Mouse (Mus musculus) splenic B cell, adult 2 months (primary cell): ENCODE results near the gene Atp1b1.

Source experiments
- DNase-seq: peaks from one replicate; pipeline ENCODE4 v3.0.0-alpha.2; 2011; ENCODE audit warnings: low read depth, low spot score
- H3K27me3 ChIP-seq: 2 replicates; pipeline ENCODE4 v1.6.1; 2012; ENCODE audit warnings: mild to moderate bottlenecking, low read length, moderate library complexity, mixed read lengths; ENCODE audit not compliant: control insufficient read depth, poor library complexity, insufficient read depth, severe bottlenecking
- H3K36me3 ChIP-seq: 2 replicates; pipeline ENCODE4 v1.6.1; 2012; ENCODE audit warnings: mild to moderate bottlenecking, low read length, moderate library complexity, mixed read lengths; ENCODE audit not compliant: control insufficient read depth, poor library complexity, insufficient read depth, severe bottlenecking

The Atp1b1 gene

GRCm38 (mm10) chr1:164440230-164440629 lies 17.9 kb downstream of the Atp1b1 start:
- Histone ChIP-seq H3K36me3 (peaks cover 2% of the 10 kb centered on the region), H3K27me3 (no peaks in the 10 kb centered on the region)
- DNase-seq = peak; percentile 47

- no peaks in the 10 kb centered on the region for H3K27me3 ChIP-seq
- DNase-seq = no peak
- peaks cover 2% of the 10 kb centered on the region for H3K36me3 ChIP-seq
Measured at GRCm38 (mm10) chr1:164436749-164437148, 21.4 kb downstream of the Atp1b1 start.

GRCm38 (mm10) chr1:164434049-164434448 lies 24.1 kb downstream of the Atp1b1 start:
- DNase-seq = no peak
- H3K27me3 ChIP-seq = no peaks in the 10 kb centered on the region
- H3K36me3 ChIP-seq = no peaks in the 10 kb centered on the region; the same call in none of the 2 replicates

GRCm38 (mm10) chr1:164432649-164433048 lies 25.5 kb downstream of the Atp1b1 start:
- Histone ChIP-seq H3K36me3 (no peaks in the 10 kb centered on the region), H3K27me3 (no peaks in the 10 kb centered on the region)
- no peak for DNase-seq

GRCm38 (mm10) chr1:164428644-164429043 lies 29.5 kb downstream of the Atp1b1 start:
- Histone ChIP-seq H3K27me3 (no peaks in the 10 kb centered on the region), H3K36me3 (no peaks in the 10 kb centered on the region)
- no peak for DNase-seq

- no peaks in the 10 kb centered on the region for H3K36me3 ChIP-seq
- DNase-seq = no peak
- no peaks in the 10 kb centered on the region for H3K27me3 ChIP-seq
Measured at GRCm38 (mm10) chr1:164427777-164428176, 30.4 kb downstream of the Atp1b1 start.

GRCm38 (mm10) chr1:164426227-164426626 lies 31.9 kb downstream of the Atp1b1 start:
- Histone ChIP-seq H3K36me3 (no peaks in the 10 kb centered on the region), H3K27me3 (no peaks in the 10 kb centered on the region)
- DNase-seq = no peak

- no peaks in the 10 kb centered on the region for H3K27me3 ChIP-seq
- no peaks in the 10 kb centered on the region for H3K36me3 ChIP-seq
- no peak for DNase-seq
Measured at GRCm38 (mm10) chr1:164420623-164421354, 37.4 kb downstream of the Atp1b1 start.

- no peak for DNase-seq
- no peaks in the 10 kb centered on the region for H3K27me3 ChIP-seq
- H3K36me3 ChIP-seq = no peaks in the 10 kb centered on the region
Measured at GRCm38 (mm10) chr1:164419401-164419800, 38.8 kb downstream of the Atp1b1 start.

GRCm38 (mm10) chr1:164418320-164418719 lies 39.8 kb downstream of the Atp1b1 start:
- H3K36me3 ChIP-seq = no peaks in the 10 kb centered on the region
- DNase-seq = no peak
- H3K27me3 ChIP-seq = no peaks in the 10 kb centered on the region

- no peak for DNase-seq
- Histone ChIP-seq H3K27me3 (no peaks in the 10 kb centered on the region), H3K36me3 (no peaks in the 10 kb centered on the region)
Measured at GRCm38 (mm10) chr1:164417604-164418003, 40.6 kb downstream of the Atp1b1 start.

- H3K36me3 ChIP-seq = no peaks in the 10 kb centered on the region
Measured at GRCm38 (mm10) chr1:164416692-164417394, 41.3 kb downstream of the Atp1b1 start.

GRCm38 (mm10) chr1:164415347-164415751 lies 42.8 kb downstream of the Atp1b1 start:
- Histone ChIP-seq H3K36me3 (no peaks in the 10 kb centered on the region), H3K27me3 (no peaks in the 10 kb centered on the region)
- no peak for DNase-seq

More at GRCm38 (mm10) chr1:164416692-164417394, 41.3 kb downstream of the Atp1b1 start:
- DNase-seq = no peak
- no peaks in the 10 kb centered on the region for H3K27me3 ChIP-seq

GRCm38 (mm10) chr1:164413608-164414007 lies 44.5 kb downstream of the Atp1b1 start:
- Histone ChIP-seq H3K27me3 (no peaks in the 10 kb centered on the region), H3K36me3 (no peaks in the 10 kb centered on the region)
- no peak for DNase-seq

GRCm38 (mm10) chr1:164412906-164413305 lies 45.2 kb downstream of the Atp1b1 start:
- H3K36me3 ChIP-seq = no peaks in the 10 kb centered on the region
- no peaks in the 10 kb centered on the region for H3K27me3 ChIP-seq
- no peak for DNase-seq
